Mouse (Mus musculus) liver, embryonic 15.5 days (tissue): Measurements from ENCODE around the gene Izumo3. TPM values are rescaled to one million over a fixed set of nuclear protein-coding genes. Genes with fewer than 3 reads are reported as not detected.
"Not testable (repeated sequence)": the region's sequence is repeated elsewhere in the genome, so short reads cannot be mapped to it uniquely, and the experiment has no call there.

ENCODE experiments used
- ATAC-seq: fragments of 200-750 bp; cut with Nextera tagmentation; 2 replicates; pipeline ENCODE4 v1.8.0; 2017; ENCODE audit warnings: moderate number of reproducible peaks, mild to moderate bottlenecking, moderate library complexity; ENCODE audit not compliant: insufficient read depth
- H3K27ac ChIP-seq: fragments of 300-500 bp; sonication (generic); replicated peaks from 2 replicates; pipeline ENCODE4 v1.5.1; 2015; ENCODE audit warnings: mild to moderate bottlenecking, inconsistent platforms
- H3K27me3 ChIP-seq: fragments of 300-500 bp; sonication (generic); 2 replicates; pipeline ENCODE4 v1.6.1; 2015; ENCODE audit warnings: mild to moderate bottlenecking, inconsistent platforms
- H3K36me3 ChIP-seq: fragments of 300-500 bp; sonication (generic); replicated peaks from 2 replicates; pipeline ENCODE4 v1.6.1; 2015; ENCODE audit warnings: moderate library complexity, mild to moderate bottlenecking, inconsistent platforms
- H3K4me1 ChIP-seq: fragments of 300-500 bp; sonication (generic); replicated peaks from 2 replicates; pipeline ENCODE4 v1.6.1; 2015; ENCODE audit warnings: inconsistent platforms
- H3K4me2 ChIP-seq: fragments of 300-500 bp; sonication (generic); 2 replicates; pipeline ENCODE4 v1.6.1; 2015; ENCODE audit warnings: moderate library complexity, mild to moderate bottlenecking, inconsistent platforms
- H3K4me3 ChIP-seq: fragments of 300-500 bp; sonication (generic); replicated peaks from 2 replicates; pipeline ENCODE4 v1.5.1; 2015; ENCODE audit warnings: mild to moderate bottlenecking, inconsistent platforms
- H3K9ac ChIP-seq: fragments of 300-500 bp; sonication (generic); 2 replicates; pipeline ENCODE4 v1.6.1; 2015; ENCODE audit warnings: moderate library complexity, mild to moderate bottlenecking, inconsistent platforms
- H3K9me3 ChIP-seq: fragments of 300-500 bp; sonication (generic); replicated peaks from 2 replicates; pipeline ENCODE4 v1.6.1; 2016; ENCODE audit warnings: inconsistent platforms
- WGBS: fragments of 180-500 bp; shearing (Covaris S2); methylation state at CpG from one replicate; pipeline ENCODE4 v1.1.7; 2015; ENCODE audit warnings: mixed read lengths; ENCODE audit not compliant: insufficient replicate concordance; 5-methylcytosine and 5-hydroxymethylcytosine counted together
- polyA plus RNA-seq: library from polyadenylated mRNA; unstranded; fragments of >200 nt; fragmentation: Nextera tagmentation; extraction: Ambion mirVana; gene quantifications from 2 replicates; pipeline ENCODE4 v1.2.1, GENCODE M21; 2015

Izumo3 gene
- polyA plus RNA-seq: not detected in 2 replicates

GRCm38 (mm10) chr4:92147134-92147533, at the start of gene Izumo3:
Gene Izumo3, minus strand, starts transcription at chr4:92147234.
- no peaks in the 10 kb centered on the region for H3K36me3 ChIP-seq
- H3K4me3 ChIP-seq: no peak within 1 kb of the TSS
- no peaks in the 10 kb centered on the region for H3K27me3 ChIP-seq
- no peak within 1 kb of the TSS for H3K4me2 ChIP-seq
- H3K9me3 ChIP-seq: no peaks in the 10 kb centered on the region
- no peak within 1 kb of the TSS for H3K27ac ChIP-seq
- H3K9ac ChIP-seq: no peak within 1 kb of the TSS
- no peaks in the 10 kb centered on the region for H3K4me1 ChIP-seq
- no peak for ATAC-seq

DNA sequence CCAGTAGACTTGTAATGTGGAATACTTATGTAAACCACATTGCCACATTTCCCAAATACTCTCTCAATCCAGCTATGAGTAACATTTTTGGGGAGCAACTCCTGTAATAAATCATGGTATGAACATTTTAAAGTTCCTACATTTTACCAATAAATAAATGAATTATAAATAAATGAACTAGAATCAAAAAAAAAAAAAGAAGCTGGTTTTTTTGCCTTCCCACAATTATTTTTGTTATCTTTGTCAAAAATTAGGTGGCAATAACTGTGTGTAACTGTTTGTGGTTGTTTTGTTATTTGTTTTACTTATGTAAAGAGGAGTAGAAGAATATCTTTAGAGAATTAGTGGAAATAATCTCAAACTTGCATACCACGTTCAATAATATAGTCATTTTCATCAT, 44.6 kb upstream of the Izumo3 start, which contains the start of gene Gm12666:
Gm12666 (minus strand) TSS at position 101 of the 400 bp plus-strand sequence.
- not testable (repeated sequence) for H3K4me3 ChIP-seq

DNA sequence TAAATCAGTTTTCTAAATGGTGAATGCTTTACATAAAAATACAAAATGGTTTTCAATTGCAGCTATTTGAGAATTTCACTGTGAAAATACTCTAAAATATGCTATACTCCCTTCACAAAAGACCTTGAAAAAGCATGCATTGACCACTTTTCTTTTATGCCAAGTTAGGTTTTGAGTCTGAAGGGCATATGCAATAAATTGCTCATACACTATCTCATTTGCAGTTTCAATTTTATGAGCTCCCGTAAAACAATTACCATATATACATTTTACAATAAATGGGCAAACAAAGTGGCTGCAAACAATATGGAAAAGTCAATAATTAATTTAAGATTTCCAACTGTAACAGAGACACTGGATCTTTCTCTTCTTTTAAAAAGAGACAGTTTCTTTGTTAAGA, 5.6 kb upstream of the Izumo3 start:
- H3K4me3 ChIP-seq: no peak overlapping the region
- no peaks in the 10 kb centered on the region for H3K4me1 ChIP-seq
- H3K36me3 ChIP-seq: no peaks in the 10 kb centered on the region
- no peaks in the 10 kb centered on the region for H3K27me3 ChIP-seq
- no peak overlapping the region for H3K27ac ChIP-seq
- H3K4me2 ChIP-seq: no peak overlapping the region
- no peak overlapping the region for H3K9ac ChIP-seq
- no peak for ATAC-seq
- H3K9me3 ChIP-seq: no peaks in the 10 kb centered on the region
- WGBS: 56% methylated on average over 1 of the region's 1 CpGs

More for the DNA sequence above, 44.6 kb upstream of the Izumo3 start, which contains the start of gene Gm12666:
- not testable (repeated sequence) for ATAC-seq, H3K9me3 ChIP-seq, H3K27ac ChIP-seq, H3K27me3 ChIP-seq, H3K4me1 ChIP-seq, H3K4me2 ChIP-seq, H3K9ac ChIP-seq, H3K36me3 ChIP-seq
- WGBS: 46% methylated on average over 1 of the region's 1 CpGs

DNA sequence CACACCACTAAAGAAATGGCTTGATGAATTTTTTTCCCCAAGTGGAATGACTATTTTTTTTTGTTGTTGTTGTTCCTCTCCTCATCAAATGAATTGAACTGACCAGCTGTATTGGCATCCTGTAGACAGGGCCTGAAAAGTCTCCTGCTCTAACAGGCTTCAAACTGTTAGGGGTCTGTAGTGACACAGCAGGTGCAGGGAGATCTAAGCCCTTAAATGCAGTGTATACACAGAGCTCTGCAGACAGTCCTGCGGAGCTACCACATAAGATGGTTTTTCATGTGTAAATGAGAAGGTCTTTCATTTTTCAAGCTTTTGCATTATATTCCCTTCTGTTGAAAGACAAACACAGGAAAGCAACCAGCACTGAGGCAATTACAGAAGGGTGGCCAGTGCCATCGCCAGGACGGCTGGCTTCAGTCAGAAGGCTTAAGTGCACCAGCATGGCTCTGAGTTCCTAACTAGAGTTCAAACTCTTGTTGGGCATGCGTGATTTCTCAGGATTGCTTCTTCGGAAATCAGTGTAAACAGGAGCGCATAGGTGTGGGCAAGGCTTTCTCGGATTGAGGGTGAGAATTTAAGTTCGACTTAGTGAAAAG, 35.5 kb downstream of the Izumo3 start:
- H3K27ac ChIP-seq: no peak overlapping the region
- WGBS: 41% methylated on average over 8 of the region's 8 CpGs
- H3K9me3 ChIP-seq: no peaks in the 10 kb centered on the region
- no peak for ATAC-seq
- H3K4me1 ChIP-seq: no peaks in the 10 kb centered on the region
- H3K4me3 ChIP-seq: no peak overlapping the region
- no peak overlapping the region for H3K4me2 ChIP-seq
- no peak overlapping the region for H3K9ac ChIP-seq
- no peaks in the 10 kb centered on the region for H3K36me3 ChIP-seq
- no peaks in the 10 kb centered on the region for H3K27me3 ChIP-seq

DNA sequence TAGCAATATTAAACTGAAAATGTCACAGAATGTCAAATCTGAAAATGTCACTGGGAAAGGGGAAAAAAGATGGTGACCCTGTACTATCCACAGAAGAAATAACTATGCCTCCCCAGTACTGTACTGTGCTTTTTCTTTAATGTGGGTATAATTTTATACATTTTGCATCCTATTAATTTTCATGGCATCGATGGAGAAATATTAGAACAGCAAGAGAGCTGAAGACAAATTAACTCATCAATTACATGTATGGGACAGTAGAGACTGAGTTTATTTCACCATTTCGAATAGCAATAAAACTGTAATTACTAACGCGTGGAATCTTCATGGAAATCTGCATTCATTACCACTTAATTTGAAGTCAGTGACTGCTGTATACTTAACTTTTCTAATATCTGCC, 49.6 kb downstream of the Izumo3 start:
- no peak overlapping the region for H3K27ac ChIP-seq
- 68% methylated on average over 4 of the region's 4 CpGs for WGBS
- no peaks in the 10 kb centered on the region for H3K9me3 ChIP-seq

GRCm38 (mm10) chr4:92095951-92096350, 51.1 kb downstream of the Izumo3 start:
- no peak overlapping the region for H3K4me2 ChIP-seq
- no peak for ATAC-seq
- 48% methylated on average over 1 of the region's 1 CpGs for WGBS

More for the DNA sequence above, 49.6 kb downstream of the Izumo3 start:
- Histone ChIP-seq H3K36me3 (no peaks in the 10 kb centered on the region), H3K27me3 (no peaks in the 10 kb centered on the region), H3K9ac (no peak overlapping the region), H3K4me2 (no peak overlapping the region), H3K4me3 (no peak overlapping the region), H3K4me1 (no peaks in the 10 kb centered on the region)
- ATAC-seq: no peak

More at GRCm38 (mm10) chr4:92095951-92096350, 51.1 kb downstream of the Izumo3 start:
- no peaks in the 10 kb centered on the region for H3K4me1 ChIP-seq
- H3K27me3 ChIP-seq: no peaks in the 10 kb centered on the region
- H3K9me3 ChIP-seq: no peaks in the 10 kb centered on the region
- no peaks in the 10 kb centered on the region for H3K36me3 ChIP-seq
- H3K9ac ChIP-seq: no peak overlapping the region
- H3K4me3 ChIP-seq: no peak overlapping the region
- H3K27ac ChIP-seq: no peak overlapping the region

Other genes with a start within 250 kb of the Izumo3 start
- not detected in 2 replicates for gene Gm12666, start 44.5 kb upstream of the Izumo3 start, polyA plus RNA-seq